Mouse (Mus musculus) E14TG2a.4 (cell line): ENCODE data around the gene Dock4.

ENCODE experiments used
- CTCF ChIP-seq: conservative IDR thresholded peaks from 2 replicates; pipeline ENCODE4 v1.5.1; 2014; ENCODE audit warnings: low read length
- NANOG ChIP-seq: IDR thresholded peaks from 2 replicates; pipeline ENCODE4 v1.6.1; 2014; ENCODE audit warnings: borderline replicate concordance, low read length, mixed read lengths
- POU5F1 ChIP-seq: IDR thresholded peaks from 2 replicates; pipeline ENCODE4 v1.6.1; 2014; ENCODE audit warnings: low read length, borderline replicate concordance

DNA sequence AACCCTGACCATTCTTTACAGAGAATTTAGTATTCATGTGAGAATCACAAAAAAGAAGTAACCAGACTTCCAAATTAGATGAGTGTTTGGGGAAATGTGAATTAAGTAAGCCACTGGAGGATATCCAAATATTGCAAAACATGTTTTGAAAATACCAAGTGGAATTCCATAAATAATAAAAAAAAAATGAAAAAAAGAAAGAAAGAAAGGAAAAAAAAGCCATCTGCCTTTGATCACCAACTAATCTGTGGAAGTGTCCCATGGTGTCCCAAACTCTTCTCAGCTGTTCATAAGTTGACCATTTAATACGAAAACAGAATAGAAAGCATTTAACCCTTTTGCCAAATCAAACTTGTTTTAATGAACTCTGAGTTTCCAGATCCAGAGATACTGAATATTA, 118.0 kb downstream of the Dock4 start:
- TF ChIP-seq CTCF (no peak), NANOG (no peak), POU5F1 (no peak)
